Mouse (Mus musculus) liver, embryonic 13.5 days (tissue): ENCODE measurements around the gene Nup133. TPM values are rescaled to one million over a fixed set of nuclear protein-coding genes. Genes with fewer than 3 reads are reported as not detected.

Source experiments
- polyA plus RNA-seq: library from polyadenylated mRNA; unstranded; fragments of >200 nt; fragmentation: Nextera tagmentation; extraction: Ambion mirVana; gene quantifications from 2 replicates; pipeline ENCODE4 v1.2.1, GENCODE M21; 2015

Nup133 gene
- polyA plus RNA-seq, 1 experiment from 2014 or later = 23.4 TPM

Other genes starting within 250 kb of the Nup133 start
- gene Rab4a, start 143.3 kb downstream of the Nup133 start, polyA plus RNA-seq = 30.8 and 31.7 TPM in 2 replicates
- gene Ccsap, start 89.1 kb downstream of the Nup133 start, polyA plus RNA-seq = 2.3 and 2.7 TPM in 2 replicates
- 10.3 and 17.3 TPM in 2 replicates for gene Acta1, start 54.5 kb downstream of the Nup133 start, polyA plus RNA-seq
- 133 and 143 TPM in 2 replicates for gene Abcb10, start 33.9 kb upstream of the Nup133 start, polyA plus RNA-seq
- 28.6 and 29.9 TPM in 2 replicates for gene Taf5l, start 72.1 kb upstream of the Nup133 start, polyA plus RNA-seq
- 2.5 and 4.0 TPM in 2 replicates for gene Urb2, start 72.2 kb upstream of the Nup133 start, polyA plus RNA-seq